Mouse (Mus musculus) hindbrain, embryonic 12.5 days (tissue): ENCODE data around the gene Exph5. TPM values are rescaled to one million over a fixed set of nuclear protein-coding genes. Genes with fewer than 3 reads are reported as not detected.

Experiments
- microRNA-seq: library from miRNA; unstranded; fragments of <30 nt; microRNA quantifications from one replicate; pipeline ENCODE4, GENCODE M21; 2017
- polyA plus RNA-seq: library from polyadenylated mRNA; unstranded; fragments of >200 nt; fragmentation: Nextera tagmentation; extraction: Ambion mirVana; gene quantifications from 2 replicates; pipeline ENCODE4 v1.2.1, GENCODE M21; 2016

Gene Exph5
- polyA plus RNA-seq, 1 experiment from 2014 or later, result 0.49 TPM

Small RNA genes lying within 50 kb of the gene (microRNA-seq; reads per million reads assigned to microRNA genes)
- gene Mir130c, result not detected

Other genes with a start within 250 kb of the Exph5 start
- 28.1 and 28.5 TPM in 2 replicates for gene Ddx10, start 53.6 kb upstream of the Exph5 start, polyA plus RNA-seq
- 13.4 and 15.0 TPM in 2 replicates for gene Kdelc2, start 82.4 kb downstream of the Exph5 start, polyA plus RNA-seq
- gene 4930550C14Rik, start 100.7 kb downstream of the Exph5 start, polyA plus RNA-seq, result 0.49 and 0.77 TPM in 2 replicates
- gene Atm, start 235.1 kb downstream of the Exph5 start, polyA plus RNA-seq, result 13.8 and 15.7 TPM in 2 replicates
- gene Npat, start 235.4 kb downstream of the Exph5 start, polyA plus RNA-seq, result 16.2 and 20.5 TPM in 2 replicates